Mouse (Mus musculus) spleen, adult 2 months (tissue): ENCODE data around the gene Fgfr2. TPM values are rescaled to one million over a fixed set of nuclear protein-coding genes. Genes with fewer than 3 reads are reported as not detected.
"Not testable (repeated sequence)": the region's sequence is repeated elsewhere in the genome, so short reads cannot be mapped to it uniquely, and the experiment has no call there.

ENCODE experiments used
- DNase-seq, 2 experiments: peaks; one replicate each; pipeline versions ENCODE4 v3.0.0 to v3.0.0-alpha.2; 2012 to 2021; ENCODE audit warnings: low spot score in 2 of 2, low read depth in 1 of 2
- H3K27ac ChIP-seq: fragments of 200-500 bp; 2 replicates; pipeline ENCODE4 v1.5.1; 2012; ENCODE audit warnings: low read length, inconsistent platforms; ENCODE audit not compliant: insufficient read depth
- H3K27me3 ChIP-seq: fragments of 200-500 bp; 2 replicates; pipeline ENCODE4 v1.6.1; 2012; ENCODE audit warnings: mild to moderate bottlenecking, moderate library complexity, low read length, inconsistent platforms; ENCODE audit not compliant: control insufficient read depth, insufficient read depth
- H3K36me3 ChIP-seq: fragments of 200-500 bp; 2 replicates; pipeline ENCODE4 v1.6.1; 2012; ENCODE audit warnings: mild to moderate bottlenecking, low read length, inconsistent platforms; ENCODE audit not compliant: control insufficient read depth, insufficient read depth
- H3K4me1 ChIP-seq: fragments of 200-500 bp; 2 replicates; pipeline ENCODE4 v1.6.1; 2011; ENCODE audit warnings: inconsistent platforms; ENCODE audit not compliant: control insufficient read depth, insufficient read depth, insufficient read length
- H3K4me3 ChIP-seq: fragments of 200-500 bp; 2 replicates; pipeline ENCODE4 v1.5.1; 2011; ENCODE audit warnings: mild to moderate bottlenecking, inconsistent platforms; ENCODE audit not compliant: insufficient read depth, insufficient read length; ENCODE audit errors: extremely low read depth
- CTCF ChIP-seq: fragments of 200-500 bp; IDR thresholded peaks from 2 replicates; pipeline ENCODE4 v1.5.1; 2011; ENCODE audit warnings: mild to moderate bottlenecking, inconsistent platforms; ENCODE audit not compliant: insufficient read depth, insufficient read length, insufficient replicate concordance; ENCODE audit errors: extremely low read depth
- POLR2A ChIP-seq: fragments of 200-500 bp; IDR thresholded peaks from 2 replicates; pipeline ENCODE4 v1.6.1; 2011; ENCODE audit warnings: low read depth, low read length, inconsistent platforms
- WGBS: fragments of 180-500 bp; shearing (Covaris S2); methylation state at CpG from one replicate; pipeline ENCODE4 v1.1.7; 2018; 5-methylcytosine and 5-hydroxymethylcytosine counted together
- polyA plus RNA-seq: library from polyadenylated mRNA; depleted of rRNA; stranded (reverse); fragments of >200 nt; gene quantifications from 2 replicates; pipeline ENCODE4 v1.2.3, GENCODE M21; 2012

The Fgfr2 gene
- polyA plus RNA-seq, 1 experiment = 1.6 TPM

- no peak for DNase-seq
- 92% methylated on average over 2 of the region's 2 CpGs for WGBS
- H3K27me3 ChIP-seq = no peaks in the 10 kb centered on the region
- H3K27ac ChIP-seq = no peak overlapping the region
- no peak for TF ChIP-seq POLR2A
- TF ChIP-seq CTCF = no peak
- no peak overlapping the region for H3K4me3 ChIP-seq
- H3K36me3 ChIP-seq = no peaks in the 10 kb centered on the region
- H3K4me1 ChIP-seq = peaks cover 12% of the 10 kb centered on the region; the same call in 1 of the 2 replicates
Measured at GRCm38 (mm10) chr7:132668604-132669003, 454.5 kb downstream of the Fgfr2 start.

- no peak overlapping the region for H3K4me3 ChIP-seq
- no peaks in the 10 kb centered on the region for H3K36me3 ChIP-seq
- DNase-seq = no peak
- H3K27me3 ChIP-seq = no peaks in the 10 kb centered on the region
- 89% methylated on average over 4 of the region's 4 CpGs for WGBS
- H3K27ac ChIP-seq = no peak overlapping the region
- H3K4me1 ChIP-seq = no peaks in the 10 kb centered on the region
- TF ChIP-seq CTCF (no peak), POLR2A (no peak)
Measured at GRCm38 (mm10) chr7:132666516-132666915, 456.6 kb downstream of the Fgfr2 start.

DNA sequence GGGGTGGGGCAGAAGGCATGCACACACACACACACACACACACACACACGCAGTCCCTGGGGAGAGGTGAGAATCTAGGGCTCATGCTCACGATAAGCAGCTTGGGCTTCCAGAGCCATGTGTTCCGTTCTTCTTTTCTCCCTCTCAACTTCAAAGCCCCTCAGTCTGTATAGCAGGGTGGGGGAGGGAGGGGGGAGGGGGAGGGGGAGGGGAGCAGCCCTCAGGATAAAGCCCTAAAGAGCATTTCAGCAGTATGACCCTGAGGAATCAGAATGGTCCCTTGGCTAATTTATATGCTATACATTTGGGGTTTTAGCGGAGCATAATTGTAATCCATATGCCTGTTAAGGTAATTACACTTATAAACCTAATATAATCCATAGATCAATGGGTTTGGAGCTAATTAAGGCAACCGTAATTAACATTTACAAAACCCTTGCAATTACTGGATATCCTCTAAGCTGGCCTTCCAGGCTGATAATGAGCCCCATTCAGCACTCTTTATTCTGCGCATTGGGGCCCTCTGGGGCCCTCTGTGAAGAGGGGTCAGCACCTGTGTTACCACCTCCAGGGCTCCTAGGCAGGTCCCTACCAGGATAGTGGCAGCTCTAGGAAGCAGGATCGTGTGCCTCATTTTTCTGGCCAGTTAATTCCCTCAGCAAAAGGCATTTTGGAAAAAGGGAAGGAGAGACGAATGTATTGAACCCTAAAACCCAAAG lies 457.3 kb downstream of the Fgfr2 start:
- no peak overlapping the region for H3K27ac ChIP-seq
- TF ChIP-seq POLR2A (no peak), CTCF (no peak)
- no peaks in the 10 kb centered on the region for H3K27me3 ChIP-seq
- DNase-seq = no peak
- no peaks in the 10 kb centered on the region for H3K4me1 ChIP-seq
- H3K36me3 ChIP-seq = no peaks in the 10 kb centered on the region
- H3K4me3 ChIP-seq = no peak overlapping the region
- 94% methylated on average over 8 of the region's 8 CpGs for WGBS

DNA sequence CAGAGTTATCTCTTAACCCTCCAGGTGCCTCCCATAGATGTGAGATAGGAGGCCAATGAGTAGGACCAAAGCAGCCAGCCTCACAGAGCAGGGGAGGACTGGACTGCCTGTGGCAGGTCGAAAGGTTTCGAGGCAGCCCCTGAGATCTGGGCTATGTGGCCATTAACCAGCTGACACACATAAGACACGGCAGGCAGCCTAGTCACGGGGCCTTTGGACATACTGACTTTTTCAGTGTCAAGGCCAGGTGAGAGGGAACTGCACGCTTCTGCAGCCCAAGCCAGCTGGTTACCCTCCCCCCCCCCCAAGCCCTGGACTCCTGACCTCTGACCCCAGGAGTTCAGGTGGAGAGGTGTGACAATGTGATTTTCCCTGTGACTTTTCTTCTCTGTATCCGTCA lies 458.3 kb downstream of the Fgfr2 start:
- Histone ChIP-seq H3K4me1 (no peaks in the 10 kb centered on the region), H3K4me3 (no peak overlapping the region), H3K27me3 (no peaks in the 10 kb centered on the region), H3K27ac (no peak overlapping the region), H3K36me3 (no peaks in the 10 kb centered on the region)
- no peak for TF ChIP-seq CTCF
- DNase-seq = no peak
- WGBS = 96% methylated on average over 6 of the region's 6 CpGs

DNA sequence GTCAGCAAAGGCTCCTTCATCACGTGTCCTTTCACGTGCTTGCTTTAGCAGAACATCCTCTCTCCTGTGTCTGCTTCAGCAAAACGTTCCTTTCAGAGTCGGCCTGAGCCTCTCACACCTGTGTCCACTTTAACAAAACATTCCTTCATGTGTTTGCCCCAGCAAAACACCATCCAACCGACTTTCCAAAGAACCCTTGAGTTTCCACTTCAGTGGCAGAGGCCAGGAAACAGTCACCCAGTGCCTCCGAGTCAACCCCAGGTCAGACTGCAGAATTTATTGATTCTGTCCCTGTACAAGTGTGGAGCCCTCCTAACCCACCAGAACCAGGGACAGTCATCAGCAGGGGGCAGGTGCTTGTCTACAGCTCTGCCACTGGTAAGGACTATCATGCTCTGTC lies 460.3 kb downstream of the Fgfr2 start:
- H3K4me1 ChIP-seq, DNase-seq, H3K27me3 ChIP-seq, H3K27ac ChIP-seq, H3K4me3 ChIP-seq, H3K36me3 ChIP-seq: not testable (repeated sequence)
- 71% methylated on average over 6 of the region's 6 CpGs for WGBS

- no peaks in the 10 kb centered on the region for H3K27me3 ChIP-seq
- no peaks in the 10 kb centered on the region for H3K36me3 ChIP-seq
- WGBS = 36% methylated on average over 7 of the region's 7 CpGs
- peaks cover 12% of the 10 kb centered on the region; the same call in 1 of the 2 replicates for H3K4me1 ChIP-seq
- DNase-seq = no peak
- no peak overlapping the region for H3K4me3 ChIP-seq
- no peak overlapping the region for H3K27ac ChIP-seq
- no peak for TF ChIP-seq CTCF
- no peak for TF ChIP-seq POLR2A
Measured at GRCm38 (mm10) chr7:132659633-132660032, 463.5 kb downstream of the Fgfr2 start.

DNA sequence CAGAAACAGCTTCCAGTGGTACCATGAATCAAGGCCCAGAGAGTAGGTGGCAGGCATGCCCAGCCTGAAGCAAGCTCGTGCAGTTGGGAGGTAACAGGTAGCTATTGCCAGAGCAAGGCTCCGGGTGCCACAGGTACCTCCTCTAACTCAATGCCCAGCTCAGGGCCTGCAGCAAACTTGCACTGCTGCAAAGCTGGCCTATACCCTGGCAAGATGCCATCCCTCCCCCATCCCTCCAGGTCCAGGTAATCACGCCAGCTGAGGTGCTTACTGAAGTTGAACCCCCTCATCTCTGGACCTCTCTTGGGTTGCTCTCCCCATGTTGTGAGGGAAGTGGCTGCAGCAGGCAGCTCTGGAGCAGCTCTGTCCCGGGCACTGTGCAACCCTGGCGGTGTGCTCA lies 464.5 kb downstream of the Fgfr2 start:
- WGBS = 83% methylated on average over 5 of the region's 5 CpGs
- Histone ChIP-seq H3K27ac (no peak overlapping the region), H3K27me3 (no peaks in the 10 kb centered on the region), H3K4me1 (peaks cover 12% of the 10 kb centered on the region; the same call in 1 of the 2 replicates), H3K4me3 (no peak overlapping the region), H3K36me3 (no peaks in the 10 kb centered on the region)
- DNase-seq = no peak
- TF ChIP-seq POLR2A = no peak
